Mouse (Mus musculus): ENCODE measurements around the gene Elmo2.

The Elmo2 gene

DNA sequence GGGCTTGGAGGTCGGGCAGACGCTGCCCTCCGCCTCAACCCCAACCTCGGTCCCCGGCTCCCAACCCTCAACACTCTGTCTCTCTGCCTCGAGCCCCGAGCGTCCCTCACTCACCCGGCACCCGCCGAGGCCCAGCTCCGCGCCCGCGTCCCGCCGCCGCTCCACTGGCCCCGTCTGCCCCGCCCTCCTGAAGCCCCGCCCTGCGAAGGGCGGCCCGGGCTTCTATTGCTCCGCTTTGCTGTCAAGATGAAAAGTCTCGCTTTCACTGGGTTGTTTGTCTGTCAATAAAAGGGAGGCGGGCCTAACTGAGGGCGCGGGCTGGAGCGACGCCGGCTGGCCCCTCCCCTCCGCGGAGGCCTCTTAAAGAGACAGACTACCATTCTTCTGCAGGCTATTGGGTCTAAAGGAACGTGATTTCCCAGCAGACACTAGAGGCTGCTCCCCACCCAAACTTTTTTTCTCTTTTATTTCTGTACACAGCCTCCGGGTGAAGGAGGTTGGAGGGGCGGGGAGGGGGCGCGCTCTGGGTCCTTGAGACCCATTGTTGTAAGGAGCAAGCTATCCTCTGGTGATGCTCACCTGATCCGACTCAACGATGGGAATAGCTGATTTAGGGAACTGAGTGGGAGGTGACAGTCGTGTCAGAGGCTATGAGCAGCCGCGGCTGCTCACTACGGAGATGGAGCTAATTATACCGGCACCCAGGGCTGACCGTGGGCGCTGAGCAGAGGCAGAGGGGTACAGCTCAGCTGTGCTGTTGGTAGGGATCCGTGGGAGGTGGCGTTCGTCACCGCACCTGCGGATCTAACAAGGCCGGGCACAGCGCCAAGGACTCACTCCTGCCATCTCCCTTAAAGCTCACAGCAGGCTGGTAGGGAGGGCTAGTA is at the start of gene Elmo2:
Gene Elmo2 (minus strand): TSS at position 176 of the 887 bp plus-strand sequence.
- peak; percentile 99 for DNase-seq

DNA sequence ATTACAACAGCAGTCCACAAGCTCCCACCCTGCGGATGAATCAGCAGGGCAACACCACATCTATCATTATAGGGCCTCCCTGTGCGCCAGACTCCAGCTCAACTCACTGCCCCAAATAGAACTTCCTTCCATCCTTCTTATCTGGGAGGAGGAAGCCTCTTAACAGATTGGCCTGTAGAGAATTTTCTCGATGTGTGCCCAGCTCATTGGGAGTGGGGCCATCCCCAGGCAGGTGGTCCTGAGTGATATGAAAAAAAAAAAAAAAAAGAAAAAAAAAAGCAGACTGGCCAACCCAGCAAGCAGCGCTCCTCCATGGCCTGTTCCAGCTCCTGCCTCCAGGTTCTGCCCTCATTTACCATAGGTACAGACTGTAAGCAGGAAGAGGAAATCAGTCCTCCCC is 49.7 kb upstream of the Elmo2 start:
- DNase-seq = no peak

DNA sequence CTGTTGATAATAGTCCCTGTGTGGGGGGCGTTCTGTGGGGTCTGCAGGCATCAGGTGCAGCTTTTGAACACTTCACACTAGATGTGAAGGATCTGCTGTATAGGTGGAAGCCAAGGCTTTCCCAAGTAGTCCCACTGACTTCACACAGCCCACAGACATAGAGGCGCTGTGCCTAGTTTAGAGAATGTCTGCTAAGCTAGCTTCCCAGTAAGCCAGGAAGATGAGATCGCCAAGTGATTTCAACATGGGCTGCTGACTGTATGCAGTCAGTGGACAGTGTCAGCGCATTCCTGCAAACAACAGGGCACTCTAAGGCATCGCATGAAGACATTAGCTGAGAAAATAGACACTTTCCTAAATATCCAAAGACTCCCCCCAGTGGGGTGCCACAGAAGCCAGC is 49.2 kb upstream of the Elmo2 start:
- no peak for DNase-seq

DNA sequence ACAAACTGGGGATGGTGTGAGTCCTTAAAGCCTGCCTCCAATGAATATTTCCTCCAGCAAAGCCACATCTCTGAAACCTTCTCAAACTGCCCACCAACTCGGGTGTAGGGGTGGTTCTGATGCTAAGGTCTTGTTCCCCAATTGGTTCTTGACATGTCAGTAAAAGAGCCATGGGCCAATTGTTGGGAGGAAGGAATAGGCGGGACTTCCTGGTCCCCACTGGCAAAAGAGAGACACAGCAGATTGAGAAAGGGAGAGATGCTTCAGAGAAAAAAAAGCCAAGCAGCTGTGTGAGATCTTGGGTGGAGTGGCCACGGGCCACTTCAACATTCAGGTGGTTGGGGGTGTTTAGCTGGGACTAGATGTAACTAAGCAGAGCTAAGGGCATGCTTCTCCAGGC is 44.8 kb upstream of the Elmo2 start:
- DNase-seq = no peak

DNA sequence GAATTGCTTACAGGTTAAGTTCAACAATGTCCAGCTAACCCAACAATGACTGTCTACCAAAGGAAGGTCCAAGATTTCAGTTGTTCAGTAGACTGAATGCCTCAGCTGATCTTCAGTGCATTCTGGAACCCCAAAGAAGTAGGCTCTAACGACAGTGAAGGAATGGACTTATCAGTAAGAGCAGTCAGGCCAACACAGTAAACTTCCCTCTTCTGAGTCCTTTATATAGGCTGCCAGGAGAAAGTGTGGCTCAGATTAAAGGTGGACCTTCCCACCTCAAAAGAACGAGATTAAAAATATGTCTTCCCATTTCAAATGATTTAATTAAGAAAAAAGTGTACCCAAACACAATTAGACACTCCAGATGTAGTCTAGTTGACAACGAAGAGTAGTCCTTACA is 44.1 kb upstream of the Elmo2 start:
- DNase-seq = no peak

- no peak for DNase-seq
Measured at GRCm38 (mm10) chr2:165368496-165368895, 42.2 kb upstream of the Elmo2 start, which contains the start of gene Zfp663. Zfp663 (minus strand) TSS chr2:165368729.

DNA sequence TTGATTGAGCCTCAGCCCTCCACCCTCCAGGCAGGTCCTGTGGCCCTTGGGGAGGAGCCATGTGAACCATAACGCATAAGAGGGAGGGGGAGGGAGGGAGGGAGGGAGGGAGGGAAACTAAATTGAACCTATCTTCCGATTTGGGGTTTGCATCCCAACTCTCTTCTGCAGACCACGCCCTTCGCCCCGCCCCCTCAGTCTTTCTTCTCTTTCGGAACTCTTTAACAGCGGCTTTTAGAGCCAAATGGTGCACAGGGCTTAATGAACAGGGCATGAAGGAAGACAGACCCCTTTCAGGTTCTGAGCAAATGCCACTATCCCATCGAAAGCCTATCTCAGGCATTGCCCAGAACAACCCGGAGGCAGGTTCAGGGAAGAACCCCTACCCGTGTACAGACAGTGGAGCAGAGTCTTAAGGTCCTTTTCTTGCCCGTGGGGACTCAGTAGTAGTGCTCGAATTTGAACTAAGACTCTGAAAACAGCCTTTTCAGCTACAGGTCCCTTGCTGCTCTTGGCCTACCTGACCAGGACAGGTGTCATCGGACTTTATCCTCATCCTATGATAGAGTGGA is 41.7 kb upstream of the Elmo2 start:
- DNase-seq = peak; percentile 50

DNA sequence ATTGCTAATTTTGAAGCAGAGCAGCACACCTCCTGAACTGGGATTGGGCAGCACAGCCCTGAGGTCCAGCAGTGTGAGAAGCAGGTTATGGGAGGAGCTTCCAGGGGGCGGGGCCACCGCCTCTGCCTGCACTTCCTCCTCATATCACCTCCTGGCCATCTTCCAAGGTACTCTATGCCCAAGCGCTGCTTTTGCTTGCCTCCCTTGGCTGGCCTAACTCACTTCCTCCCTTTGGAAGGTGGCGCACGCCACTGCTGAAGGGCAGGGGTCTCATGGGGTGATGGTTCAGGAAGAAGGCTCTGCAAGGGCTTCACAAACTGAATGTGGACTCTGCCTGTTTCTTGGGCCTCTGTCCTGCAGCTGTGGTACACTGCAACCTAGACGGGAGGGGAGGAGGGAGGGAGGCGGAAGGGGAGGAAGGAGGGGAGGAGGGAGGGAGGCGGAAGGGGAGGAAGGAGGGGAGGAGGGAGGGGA is 40.8 kb upstream of the Elmo2 start:
- DNase-seq = peak; percentile 90

- DNase-seq = peak; percentile 52
Measured at GRCm38 (mm10) chr2:165364334-165365091, 38.2 kb upstream of the Elmo2 start.

GRCm38 (mm10) chr2:165363282-165363681 is 37.0 kb upstream of the Elmo2 start:
- no peak for DNase-seq

DNA sequence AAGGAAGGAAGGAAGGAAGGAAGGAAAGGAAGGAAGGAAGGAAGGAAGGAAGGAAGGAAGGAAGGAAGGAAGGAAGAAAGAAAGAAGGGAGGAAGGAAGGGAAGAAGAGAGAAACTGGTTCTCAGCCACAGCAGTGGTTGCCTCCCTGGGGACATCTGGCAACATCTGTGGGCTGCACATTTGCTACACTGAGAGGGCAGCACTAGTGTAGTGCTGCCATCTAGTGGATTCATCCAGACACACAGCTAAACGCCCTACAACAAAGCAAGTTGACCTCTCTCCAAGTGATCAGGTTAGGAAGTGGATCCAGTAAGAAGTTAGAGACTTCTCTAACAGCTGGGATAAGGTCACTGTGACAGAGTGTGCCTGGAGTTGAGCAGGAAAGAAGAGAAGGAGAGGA is 34.6 kb upstream of the Elmo2 start:
- DNase-seq = peak; percentile 83

GRCm38 (mm10) chr2:165351828-165352513 is 25.7 kb upstream of the Elmo2 start:
- no peak for DNase-seq

DNA sequence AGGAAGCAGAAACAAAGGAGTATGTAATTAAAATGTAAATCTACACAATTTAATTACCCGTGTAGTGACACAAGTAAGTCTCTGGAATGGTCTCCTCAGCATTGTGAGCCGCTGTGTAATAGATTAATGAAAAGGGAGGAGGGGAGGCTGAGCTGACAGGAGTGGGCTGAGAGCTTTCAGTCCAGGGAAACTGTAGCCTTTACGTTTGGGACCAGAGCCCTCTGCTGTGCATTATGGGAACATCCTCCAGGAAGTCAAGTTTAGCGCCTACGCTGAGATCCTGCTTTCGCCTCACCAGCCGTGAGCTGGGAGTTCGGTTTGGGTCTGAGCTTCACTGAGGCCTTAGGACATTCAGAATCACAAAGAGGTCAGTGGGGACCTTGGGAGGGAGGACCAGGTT is 23.2 kb upstream of the Elmo2 start:
- peak; percentile 15 for DNase-seq

- DNase-seq = no peak
Measured at GRCm38 (mm10) chr2:165346180-165346579, 19.9 kb upstream of the Elmo2 start.

- peak; percentile 79 for DNase-seq
Measured at GRCm38 (mm10) chr2:165337191-165337590, 10.9 kb upstream of the Elmo2 start.

DNA sequence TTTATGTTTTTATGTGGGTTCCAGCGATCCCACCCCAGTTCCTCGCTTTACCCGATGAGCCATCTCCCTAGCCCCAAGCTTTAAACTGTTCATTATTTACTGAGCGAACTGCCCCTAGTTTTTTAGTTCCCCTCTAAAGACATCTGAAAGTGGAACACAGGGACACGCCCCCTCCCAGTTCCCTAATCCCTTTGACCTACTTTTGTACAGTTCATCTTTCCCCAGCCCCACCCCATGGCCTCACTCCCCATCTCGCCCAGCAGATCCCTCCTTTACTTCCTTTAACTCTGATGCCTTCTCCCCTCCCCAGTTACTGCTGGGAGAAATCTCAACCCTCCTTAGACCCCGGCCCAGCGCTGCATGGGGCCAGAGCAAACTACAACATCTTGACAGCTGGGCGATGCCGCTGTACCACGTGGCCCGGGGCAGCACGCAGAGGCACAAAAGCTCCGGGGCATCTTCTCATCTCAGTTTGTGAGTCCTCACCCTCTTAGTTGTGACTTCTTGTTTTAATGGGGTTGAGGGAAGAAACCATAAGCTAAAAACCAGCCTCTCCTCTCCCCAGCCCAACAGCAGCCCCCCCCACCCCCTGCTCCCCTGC is 6.4 kb upstream of the Elmo2 start:
- peak; percentile 76 for DNase-seq

GRCm38 (mm10) chr2:165329703-165330102 is 3.4 kb upstream of the Elmo2 start:
- DNase-seq = no peak

- DNase-seq = no peak
Measured at GRCm38 (mm10) chr2:165328746-165329145, 2.5 kb upstream of the Elmo2 start.

- DNase-seq = no peak
Measured at GRCm38 (mm10) chr2:165327386-165327785, 1.1 kb upstream of the Elmo2 start.

GRCm38 (mm10) chr2:165325521-165326303 is 567 bp downstream of the Elmo2 start:
- peak; percentile 41 for DNase-seq

GRCm38 (mm10) chr2:165323928-165324327 is 2.4 kb downstream of the Elmo2 start:
- DNase-seq = peak; percentile 74

DNA sequence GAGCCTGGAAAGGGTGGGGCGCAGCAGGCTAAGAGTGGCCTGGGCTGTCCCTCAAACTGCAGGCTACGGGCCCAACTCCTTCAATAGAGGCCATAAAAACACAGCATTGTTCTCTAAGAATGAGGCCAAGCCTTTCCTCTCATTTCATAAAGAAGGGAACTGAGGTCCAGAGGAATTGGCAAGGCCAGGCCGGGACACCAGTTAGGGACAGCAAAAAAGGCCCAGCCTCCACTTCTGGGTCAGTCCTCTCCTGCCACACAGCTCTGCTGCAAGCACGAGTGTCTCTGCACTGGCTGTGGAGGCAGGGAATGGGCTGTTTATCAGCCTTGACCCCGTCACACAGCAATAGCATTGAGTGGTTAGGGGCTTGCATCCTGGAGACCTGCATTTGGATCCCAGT is 2.8 kb downstream of the Elmo2 start:
- DNase-seq = no peak

Data from lung, postnatal 36 days (tissue).